Mouse (Mus musculus) layer of hippocampus, postnatal 36 days (tissue): ENCODE results near the gene Slc11a2. TPM values are rescaled to one million over a fixed set of nuclear protein-coding genes. Genes with fewer than 3 reads are reported as not detected.
"Not testable (repeated sequence)": the region's sequence is repeated elsewhere in the genome, so short reads cannot be mapped to it uniquely, and the experiment has no call there.

Source experiments
- DNase-seq, 2 experiments: peaks; one replicate each; pipeline ENCODE4 v3.0.0; 2022
- total RNA-seq, 2 experiments: library from RNA; stranded (reverse); gene quantifications; 2 replicates each; pipeline ENCODE4 v1.2.3; 2021

Gene Slc11a2
- total RNA-seq, 2 experiments from 2014 or later = 54.0 to 61.5 TPM

- no peak for DNase-seq
These were observed 8.4 kb upstream of the Slc11a2 start for GRCm38 (mm10) chr15:100433234-100433633.

DNA sequence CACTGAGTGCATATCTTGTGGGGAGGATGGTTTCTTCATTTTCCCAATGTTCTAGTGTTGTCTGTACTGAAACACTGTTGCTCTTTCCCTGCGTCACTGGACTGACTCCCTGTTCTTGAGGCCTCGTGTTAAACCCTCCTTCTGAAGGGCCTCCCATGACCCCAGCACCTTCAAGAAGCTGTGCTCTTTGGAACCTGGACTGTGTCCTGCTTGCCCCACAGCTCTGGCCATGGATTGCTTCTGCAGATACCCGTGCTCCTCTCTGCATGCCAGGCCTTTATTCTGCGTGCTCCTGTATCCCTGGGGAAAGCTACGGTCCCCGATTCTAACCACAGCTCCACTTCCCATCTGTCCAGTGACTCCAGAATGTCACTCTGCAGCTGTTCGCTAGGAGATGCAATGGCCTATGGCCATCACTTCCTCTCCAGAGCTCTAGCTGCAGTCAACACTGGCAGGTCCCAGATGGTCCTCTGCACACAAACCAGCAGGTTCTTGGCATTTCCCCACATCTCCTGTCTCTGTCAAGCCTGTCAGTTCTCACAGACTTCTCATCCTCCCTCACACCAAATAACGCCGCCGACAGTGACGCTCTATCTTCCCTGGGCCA, 5.2 kb upstream of the Slc11a2 start:
- DNase-seq = peak in 1 of 2 experiments; percentile 24

GRCm38 (mm10) chr15:100428296-100428905, 3.5 kb upstream of the Slc11a2 start:
- no peak for DNase-seq

DNA sequence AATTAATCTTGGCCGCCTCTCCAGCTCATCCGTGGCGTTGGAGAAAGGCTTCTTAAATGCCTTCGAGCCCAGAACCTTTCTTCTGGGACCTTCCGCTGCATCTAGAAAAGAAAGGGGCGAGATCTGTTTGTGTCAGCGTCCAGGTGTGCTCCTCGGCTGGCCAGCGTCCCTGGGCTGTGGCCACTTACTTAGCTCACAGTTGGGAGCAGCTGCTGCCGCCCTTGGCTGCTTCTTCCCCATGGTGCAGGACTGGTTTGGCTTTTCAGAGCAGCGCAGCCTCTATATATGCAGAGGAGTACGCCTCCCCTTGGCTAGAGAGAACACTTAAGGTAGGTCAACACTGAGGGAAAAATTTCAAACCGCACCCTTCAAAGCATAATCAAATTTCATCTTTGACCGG, 956 bp downstream of the Slc11a2 start:
- DNase-seq = no peak

GRCm38 (mm10) chr15:100422899-100423860, 1.7 kb downstream of the Slc11a2 start:
- DNase-seq = peak; percentile 96

GRCm38 (mm10) chr15:100422476-100422875, 2.4 kb downstream of the Slc11a2 start:
- DNase-seq = no peak

DNA sequence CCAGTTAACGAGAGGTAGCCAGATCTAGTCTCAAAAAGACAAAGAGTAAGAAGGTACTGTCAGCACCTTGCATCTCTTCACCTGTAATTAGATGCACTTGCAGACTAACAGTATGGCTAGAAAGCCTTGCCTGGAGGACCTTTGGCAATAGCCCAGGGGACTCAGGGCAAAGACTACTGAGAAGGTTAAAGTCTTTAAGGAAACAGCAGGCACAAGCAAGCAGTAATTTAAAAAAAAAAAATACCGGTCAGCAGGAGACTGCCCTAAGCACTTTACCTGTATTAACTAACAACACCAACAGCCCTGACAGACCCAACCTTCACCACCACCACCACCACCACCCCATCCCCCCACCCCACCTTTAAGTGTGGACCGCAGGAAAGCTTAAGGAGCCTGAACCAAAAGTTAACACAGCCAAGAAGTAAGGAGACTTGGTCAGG, 3.1 kb downstream of the Slc11a2 start, which contains the start of gene Gm5475:
Gene Gm5475 (plus strand): TSS at position 390 of the 440 bp plus-strand sequence.
- not testable (repeated sequence) for DNase-seq

DNA sequence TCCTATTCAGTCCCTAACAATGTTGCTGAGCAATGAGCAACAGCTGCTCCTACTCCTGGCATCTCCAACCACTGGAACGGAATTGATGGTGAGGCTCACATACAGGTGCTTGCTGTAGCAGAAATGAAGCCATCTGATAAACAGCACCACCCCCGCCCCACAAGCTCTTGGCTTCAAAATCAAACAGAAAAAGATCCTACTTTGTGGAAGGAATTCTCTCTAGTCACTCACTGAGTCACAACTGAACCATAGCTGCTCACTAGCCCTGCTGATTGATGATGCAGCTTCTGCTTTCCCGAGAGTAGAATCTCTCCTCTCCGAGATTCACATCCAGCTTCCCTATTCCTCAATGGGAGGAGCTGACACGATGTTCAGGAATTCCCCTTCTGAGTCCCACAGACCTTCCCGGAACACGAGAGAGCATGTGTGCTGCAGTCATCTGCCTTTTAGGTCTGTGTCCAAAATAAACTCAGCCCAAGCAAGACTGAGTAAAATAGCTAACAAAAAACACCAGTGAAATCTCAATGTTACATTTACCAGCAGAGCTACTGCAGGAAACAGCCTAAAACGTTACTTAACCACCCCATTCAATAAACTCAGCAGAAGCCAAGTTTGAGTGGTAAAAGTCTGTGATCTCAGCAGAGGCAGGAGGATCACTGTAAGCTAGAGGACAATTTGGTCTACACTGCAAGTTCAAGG, 3.7 kb downstream of the Slc11a2 start:
- DNase-seq = no peak

DNA sequence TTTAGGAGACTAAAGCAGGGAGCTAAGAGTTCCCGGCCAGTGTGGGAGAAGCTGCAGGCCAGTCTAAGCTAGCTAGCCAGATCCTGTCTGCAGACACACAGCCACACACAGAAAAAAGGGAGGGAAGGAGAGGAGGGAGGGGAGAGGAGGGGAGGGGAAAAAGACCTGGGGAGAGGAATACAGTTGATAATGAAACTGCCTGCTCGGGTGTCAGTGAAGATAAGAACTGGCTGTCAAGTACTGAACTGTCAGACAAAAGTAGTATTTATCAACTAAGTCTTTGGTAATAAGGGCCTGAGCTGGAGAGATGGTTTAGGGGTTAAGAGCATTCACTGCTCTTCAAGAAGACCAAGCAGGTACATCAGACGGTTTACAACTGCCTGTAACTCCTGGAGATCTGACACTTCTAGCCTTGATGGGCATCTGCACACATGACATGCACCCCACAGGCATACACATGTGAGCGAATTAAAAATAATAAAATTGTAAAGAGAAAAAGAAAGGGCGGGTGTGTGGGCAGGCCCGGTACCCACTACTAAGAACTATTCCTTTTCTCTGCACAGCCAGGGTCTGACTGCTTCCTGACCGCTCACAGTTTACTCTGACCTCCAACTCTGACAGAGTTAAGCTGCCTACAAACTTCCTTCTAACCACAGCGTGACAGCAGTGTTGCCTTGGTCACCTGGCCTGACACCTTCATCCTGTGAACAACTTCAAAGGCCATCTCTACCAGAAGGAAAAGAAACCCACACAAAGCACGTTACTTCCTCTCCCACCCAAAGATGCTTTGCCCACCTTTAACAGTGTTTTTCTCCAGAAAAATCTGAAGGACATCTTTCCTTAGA, 4.7 kb downstream of the Slc11a2 start:
- DNase-seq = no peak

DNA sequence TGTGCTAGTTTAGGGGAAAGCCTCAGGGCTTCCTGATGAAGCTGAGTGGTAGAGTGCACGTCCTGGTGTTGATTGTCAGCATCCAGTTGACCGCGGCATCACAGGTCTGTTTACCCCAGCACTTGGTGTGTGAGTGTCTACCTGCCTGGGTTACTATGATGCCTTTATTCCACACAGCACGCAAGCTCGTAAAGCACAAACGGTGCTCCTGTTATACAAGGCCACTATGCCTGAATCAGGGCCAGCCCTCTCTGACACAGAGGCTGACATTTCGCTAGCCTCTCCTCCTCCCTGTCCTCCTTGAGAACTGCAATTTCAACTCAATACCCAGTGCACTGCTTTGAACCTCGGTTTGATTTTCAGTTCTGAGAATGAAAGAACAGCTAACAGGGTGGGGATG, 5.6 kb downstream of the Slc11a2 start:
- no peak for DNase-seq

GRCm38 (mm10) chr15:100417854-100418450, 6.9 kb downstream of the Slc11a2 start:
- no peak for DNase-seq

DNA sequence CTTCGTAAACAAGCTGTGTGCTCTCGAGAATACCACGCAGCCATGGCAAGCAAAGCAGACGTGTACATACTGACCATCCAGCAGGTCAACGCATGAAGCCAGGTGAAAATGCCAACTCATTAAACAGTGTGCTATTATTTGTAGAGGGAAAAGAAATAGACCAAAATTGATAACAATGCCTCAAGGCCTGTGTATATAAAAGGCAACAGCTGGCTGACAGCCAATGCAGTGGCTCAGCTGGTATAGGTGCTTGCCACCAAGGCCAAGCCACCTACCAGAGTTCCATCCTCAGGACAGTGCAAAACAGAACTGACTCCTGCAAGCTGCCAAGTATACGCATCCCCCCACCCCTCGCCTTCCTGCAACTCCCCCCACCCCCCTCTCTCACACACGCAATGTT, 9.2 kb downstream of the Slc11a2 start:
- DNase-seq = no peak

GRCm38 (mm10) chr15:100414942-100415341, 9.9 kb downstream of the Slc11a2 start:
- no peak for DNase-seq

- no peak for DNase-seq
These were observed 10.9 kb downstream of the Slc11a2 start for GRCm38 (mm10) chr15:100414011-100414410.

GRCm38 (mm10) chr15:100413306-100413705, 11.6 kb downstream of the Slc11a2 start:
- DNase-seq = no peak

DNA sequence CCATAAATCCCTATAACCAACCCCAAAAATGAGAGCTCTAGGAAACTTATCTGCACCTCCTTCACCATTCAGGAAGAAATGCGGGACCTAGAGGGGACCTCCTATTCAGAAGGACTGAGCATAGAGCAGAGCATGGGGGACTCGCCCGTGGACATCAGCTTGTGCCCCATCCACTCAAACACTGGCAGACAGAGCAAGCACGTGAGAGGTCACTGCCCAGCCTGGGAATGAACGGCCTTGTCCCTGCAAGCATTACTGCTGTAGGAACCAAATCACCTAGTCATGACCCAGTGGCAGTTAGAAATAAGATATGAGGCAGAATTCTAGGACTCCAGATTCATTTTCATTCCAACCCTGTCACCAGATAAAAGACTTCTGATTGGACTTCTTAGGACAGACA, 13.1 kb downstream of the Slc11a2 start:
- DNase-seq = no peak

- DNase-seq = no peak
These were observed 13.8 kb downstream of the Slc11a2 start for GRCm38 (mm10) chr15:100410918-100411672.

GRCm38 (mm10) chr15:100406088-100406487, 18.8 kb downstream of the Slc11a2 start:
- DNase-seq = no peak

- no peak for DNase-seq
These were observed 21.4 kb downstream of the Slc11a2 start for GRCm38 (mm10) chr15:100403318-100404000.

- DNase-seq = no peak
These were observed 22.1 kb downstream of the Slc11a2 start for GRCm38 (mm10) chr15:100402798-100403197.
